Mouse (Mus musculus) small intestine, adult 2 months (tissue): ENCODE results near the gene Casq2. TPM values are rescaled to one million over a fixed set of nuclear protein-coding genes. Genes with fewer than 3 reads are reported as not detected.

Experiments used
- H3K27ac ChIP-seq: fragments of 200-500 bp; 2 replicates; pipeline ENCODE4 v1.5.1; 2012; ENCODE audit warnings: low read depth, low read length, control low read depth, inconsistent platforms; ENCODE audit not compliant: insufficient read depth
- H3K27me3 ChIP-seq: fragments of 200-500 bp; 2 replicates; pipeline ENCODE4 v1.6.1; 2012; ENCODE audit warnings: mild to moderate bottlenecking, moderate library complexity, low read length, inconsistent platforms; ENCODE audit not compliant: control insufficient read depth, insufficient read depth
- H3K36me3 ChIP-seq: fragments of 200-500 bp; 2 replicates; pipeline ENCODE4 v1.6.1; 2012; ENCODE audit warnings: mild to moderate bottlenecking, low read length, control low read depth, inconsistent platforms; ENCODE audit not compliant: control insufficient read depth, insufficient read depth
- H3K4me1 ChIP-seq: fragments of 200-500 bp; 2 replicates; pipeline ENCODE4 v1.6.1; 2012; ENCODE audit warnings: low read length, inconsistent platforms, mixed read lengths; ENCODE audit not compliant: control insufficient read depth, insufficient read depth, insufficient read length
- H3K4me3 ChIP-seq: fragments of 200-500 bp; 2 replicates; pipeline ENCODE4 v1.5.1; 2012; ENCODE audit warnings: low read depth, mild to moderate bottlenecking, control low read depth, inconsistent platforms, low read length, moderate library complexity
- CTCF ChIP-seq: fragments of 200-500 bp; IDR thresholded peaks from 2 replicates; pipeline ENCODE4 v1.5.1; 2012; ENCODE audit warnings: low read depth, mild to moderate bottlenecking, control low read depth, inconsistent platforms, low read length, moderate library complexity, mixed read lengths; ENCODE audit not compliant: insufficient replicate concordance, insufficient read length; ENCODE audit errors: extremely low read depth
- POLR2A ChIP-seq: fragments of 200-500 bp; IDR thresholded peaks from 2 replicates; pipeline ENCODE4 v1.6.1; 2012; ENCODE audit warnings: low read depth, mild to moderate bottlenecking, control low read depth, inconsistent platforms, low read length, moderate library complexity
- whole genome bisulfite sequencing: fragments of 180-500 bp; shearing (Covaris S2); methylation state at CpG from one replicate; pipeline ENCODE4 v1.1.7; 2018; 5-methylcytosine and 5-hydroxymethylcytosine counted together
- polyA plus RNA-seq: library from polyadenylated mRNA; depleted of rRNA; stranded (reverse); fragments of >200 nt; gene quantifications from 2 replicates; pipeline ENCODE4 v1.2.3, GENCODE M21; 2012

Gene Casq2
- polyA plus RNA-seq, 1 experiment: 1.1 TPM

DNA sequence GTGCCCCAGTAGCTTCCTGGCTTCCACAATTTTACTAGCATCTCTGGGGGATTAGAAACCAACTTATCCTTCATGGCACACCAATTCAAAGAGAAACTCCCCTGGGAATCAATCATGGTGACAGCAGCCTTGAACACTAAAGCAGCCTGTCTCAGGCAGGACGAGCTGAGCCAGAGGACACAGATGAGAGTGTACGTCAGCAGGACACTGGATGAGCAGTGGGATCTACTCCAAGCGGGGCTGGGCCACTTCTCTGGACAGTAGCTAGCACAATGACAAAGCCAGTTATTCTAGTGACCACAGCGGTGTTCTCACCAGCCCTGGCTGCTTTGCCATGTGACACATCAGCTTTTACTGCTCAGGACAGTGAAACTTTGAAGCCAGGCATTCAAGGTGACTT, 95.0 kb downstream of the Casq2 start:
- Histone ChIP-seq H3K4me1 (no peaks in the 10 kb centered on the region), H3K27ac (no peak overlapping the region), H3K4me3 (no peak overlapping the region), H3K36me3 (no peaks in the 10 kb centered on the region), H3K27me3 (no peaks in the 10 kb centered on the region)
- WGBS: 85% methylated on average over 4 of the region's 4 CpGs
- TF ChIP-seq POLR2A (no peak), CTCF (no peak)

GRCm38 (mm10) chr3:102182601-102183000, 96.4 kb downstream of the Casq2 start:
- Histone ChIP-seq H3K4me1 (no peaks in the 10 kb centered on the region), H3K36me3 (no peaks in the 10 kb centered on the region), H3K27ac (no peak overlapping the region), H3K27me3 (no peaks in the 10 kb centered on the region), H3K4me3 (no peak overlapping the region)
- 75% methylated on average over 2 of the region's 2 CpGs for WGBS
- TF ChIP-seq POLR2A (no peak), CTCF (no peak)

DNA sequence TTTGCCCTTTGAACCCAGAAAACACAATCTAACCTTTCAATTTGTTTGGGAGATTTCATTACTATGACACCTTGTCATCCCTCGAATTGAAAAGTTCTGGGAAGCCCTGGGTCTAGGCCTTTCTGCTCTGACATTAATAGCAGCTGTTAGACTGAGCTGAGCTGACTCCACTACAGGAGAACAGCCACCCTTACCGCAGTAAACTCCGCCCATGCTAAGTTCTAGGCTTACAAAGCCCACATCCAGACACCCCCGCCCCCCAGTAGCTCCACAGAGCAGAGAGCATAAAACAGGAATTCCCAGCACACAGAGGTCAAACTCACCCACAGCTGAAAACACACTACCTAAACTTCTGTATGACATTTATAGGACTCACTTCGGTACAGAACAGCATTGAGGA, 98.5 kb downstream of the Casq2 start:
- Histone ChIP-seq H3K27ac (no peak overlapping the region), H3K36me3 (no peaks in the 10 kb centered on the region), H3K4me3 (no peak overlapping the region), H3K27me3 (no peaks in the 10 kb centered on the region), H3K4me1 (no peaks in the 10 kb centered on the region)
- WGBS: 82% methylated on average over 5 of the region's 5 CpGs
- no peak for TF ChIP-seq CTCF
- no peak for TF ChIP-seq POLR2A

DNA sequence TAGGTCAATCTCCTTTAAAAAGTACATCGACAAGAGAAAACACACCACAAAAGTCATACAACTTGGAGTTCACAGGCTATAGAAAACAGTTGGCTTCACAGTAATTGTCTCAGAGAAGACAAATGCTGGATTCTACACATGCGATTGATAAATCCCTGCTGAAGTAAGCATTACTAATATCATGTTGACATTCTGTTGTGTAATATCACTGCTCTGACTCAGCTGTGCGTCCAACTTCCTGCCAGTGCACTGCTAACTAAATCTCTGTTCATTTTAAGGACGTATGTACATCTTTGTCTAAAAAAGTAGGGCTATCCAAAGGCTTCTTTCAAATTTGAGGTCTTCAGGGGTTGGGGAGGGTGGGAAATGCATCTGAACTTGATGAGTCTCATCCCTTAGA, 101.2 kb downstream of the Casq2 start:
- Histone ChIP-seq H3K4me1 (no peaks in the 10 kb centered on the region), H3K27ac (no peak overlapping the region), H3K36me3 (no peaks in the 10 kb centered on the region), H3K27me3 (no peaks in the 10 kb centered on the region), H3K4me3 (no peak overlapping the region)
- TF ChIP-seq CTCF (no peak), POLR2A (no peak)
- WGBS: 76% methylated on average over 4 of the region's 4 CpGs

DNA sequence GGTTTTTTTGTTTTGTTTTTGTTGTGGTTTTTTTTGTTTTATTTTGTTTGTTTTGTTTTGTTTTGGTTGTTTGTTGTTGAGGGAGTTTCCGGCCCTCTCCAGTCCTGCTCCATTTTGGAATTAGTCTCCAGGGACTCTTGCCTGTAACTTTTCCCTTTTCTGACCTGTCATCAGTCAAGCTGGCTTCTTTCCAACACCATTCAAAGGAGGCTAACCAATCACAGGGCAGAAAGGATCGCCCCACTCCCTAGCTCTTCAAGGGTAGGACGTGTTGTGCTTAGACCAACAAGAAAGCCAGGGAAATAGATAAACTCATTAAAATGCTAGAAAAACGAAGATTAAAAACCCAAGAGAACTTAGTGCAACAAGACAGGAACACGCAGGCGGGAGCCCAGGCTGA, 102.8 kb downstream of the Casq2 start:
- TF ChIP-seq CTCF (no peak), POLR2A (no peak)
- Histone ChIP-seq H3K4me1 (no peaks in the 10 kb centered on the region), H3K27ac (no peak overlapping the region), H3K27me3 (no peaks in the 10 kb centered on the region), H3K4me3 (no peak overlapping the region), H3K36me3 (no peaks in the 10 kb centered on the region)
- WGBS: 65% methylated on average over 6 of the region's 6 CpGs

- Histone ChIP-seq H3K27ac (no peak overlapping the region), H3K4me1 (no peaks in the 10 kb centered on the region; the same call in 1 of the 2 replicates), H3K27me3 (no peaks in the 10 kb centered on the region), H3K36me3 (no peaks in the 10 kb centered on the region), H3K4me3 (no peak overlapping the region)
- TF ChIP-seq CTCF (no peak), POLR2A (no peak)
- WGBS: 70% methylated on average over 4 of the region's 4 CpGs
Observed at GRCm38 (mm10) chr3:102190015-102190414, 103.8 kb downstream of the Casq2 start.

DNA sequence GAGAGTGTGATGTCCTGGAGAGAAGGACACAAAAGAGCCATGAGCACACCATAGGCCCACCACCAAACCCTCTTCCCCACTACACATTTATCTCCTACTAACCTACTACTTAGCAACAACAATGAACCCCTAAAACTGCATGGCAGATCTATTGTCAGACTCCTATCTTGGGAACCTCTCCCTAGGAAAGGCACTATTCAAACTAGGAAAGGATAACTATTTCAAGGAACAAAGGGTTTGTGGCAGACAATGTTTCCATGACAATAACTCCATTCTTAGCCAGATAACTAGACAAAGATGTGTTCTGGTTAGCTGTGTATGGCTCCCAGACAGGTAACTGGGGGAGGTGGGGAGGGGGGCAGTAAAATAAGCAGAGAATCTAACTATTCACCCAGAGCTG, 104.4 kb downstream of the Casq2 start:
- Histone ChIP-seq H3K4me3 (no peak overlapping the region), H3K4me1 (no peaks in the 10 kb centered on the region; the same call in 1 of the 2 replicates), H3K27ac (no peak overlapping the region), H3K27me3 (no peaks in the 10 kb centered on the region), H3K36me3 (no peaks in the 10 kb centered on the region)
- TF ChIP-seq CTCF (no peak), POLR2A (no peak)

DNA sequence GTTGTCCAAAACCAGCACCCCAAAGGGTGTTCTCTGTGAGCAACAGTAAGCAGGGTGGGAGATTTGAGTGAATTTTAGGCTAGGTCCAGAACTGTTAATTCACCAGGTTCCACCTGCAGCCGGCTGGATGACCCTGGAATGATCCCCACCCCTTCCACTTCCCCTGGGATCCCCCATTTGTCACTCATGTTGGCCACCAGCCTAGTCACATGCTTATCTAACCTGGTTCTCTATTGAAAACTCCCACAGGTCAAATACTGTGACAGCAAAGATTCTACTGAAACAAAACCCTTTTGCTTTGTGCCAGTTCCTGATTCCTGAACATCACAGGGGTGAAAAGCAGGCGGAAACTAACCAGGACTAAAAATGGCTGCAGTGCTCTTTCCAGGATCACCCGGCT, 105.4 kb downstream of the Casq2 start:
- WGBS: 89% methylated on average over 3 of the region's 3 CpGs
- Histone ChIP-seq H3K27me3 (no peaks in the 10 kb centered on the region), H3K27ac (no peak overlapping the region), H3K36me3 (no peaks in the 10 kb centered on the region), H3K4me3 (no peak overlapping the region), H3K4me1 (no peaks in the 10 kb centered on the region; the same call in 1 of the 2 replicates)
- TF ChIP-seq POLR2A: no peak
- TF ChIP-seq CTCF: no peak
